Mouse (Mus musculus) heart, embryonic 15.5 days (tissue): ENCODE measurements around the gene Olfr316. TPM values are rescaled to one million over a fixed set of nuclear protein-coding genes. Genes with fewer than 3 reads are reported as not detected.

ENCODE experiments used
- polyA plus RNA-seq: library from polyadenylated mRNA; unstranded; fragments of >200 nt; fragmentation: Nextera tagmentation; extraction: Ambion mirVana; gene quantifications from 2 replicates; pipeline ENCODE4 v1.2.1, GENCODE M21; 2015

Olfr316 gene
- polyA plus RNA-seq, 1 experiment from 2014 or later = not detected

Other genes starting within 250 kb of the Olfr316 start
- gene Olfr330, start 217.9 kb upstream of the Olfr316 start, polyA plus RNA-seq = 0.11 TPM in 1 of 2 replicates, not detected in the other
- gene Olfr329-ps, start 206.3 kb upstream of the Olfr316 start, polyA plus RNA-seq = not detected in 2 replicates
- gene Olfr328, start 197.1 kb upstream of the Olfr316 start, polyA plus RNA-seq = not detected in 2 replicates
- 0.06 TPM in 1 of 2 replicates, not detected in the other for gene Olfr224, start 182.2 kb upstream of the Olfr316 start, polyA plus RNA-seq
- not detected in 2 replicates for gene Olfr325, start 175.0 kb upstream of the Olfr316 start, polyA plus RNA-seq
- not detected in 2 replicates for gene Olfr324, start 157.6 kb upstream of the Olfr316 start, polyA plus RNA-seq
- gene 2210407C18Rik, start 136.7 kb upstream of the Olfr316 start, polyA plus RNA-seq = not detected in 2 replicates
- gene Olfr323, start 122.2 kb upstream of the Olfr316 start, polyA plus RNA-seq = not detected in 2 replicates
- 0.16 and 0.44 TPM in 2 replicates for gene Trim58, start 112.3 kb upstream of the Olfr316 start, polyA plus RNA-seq
- not detected in 2 replicates for gene Olfr322, start 94.0 kb upstream of the Olfr316 start, polyA plus RNA-seq
- gene Olfr320, start 71.6 kb upstream of the Olfr316 start, polyA plus RNA-seq = not detected in 2 replicates
- not detected in 2 replicates for gene Olfr319, start 53.6 kb upstream of the Olfr316 start, polyA plus RNA-seq
- gene Olfr318, start 28.7 kb upstream of the Olfr316 start, polyA plus RNA-seq = not detected in 2 replicates
- not detected in 2 replicates for gene Olfr317, start 13.5 kb upstream of the Olfr316 start, polyA plus RNA-seq
- not detected in 2 replicates for gene Olfr315, start 20.5 kb downstream of the Olfr316 start, polyA plus RNA-seq
- not detected in 2 replicates for gene Olfr314, start 30.2 kb downstream of the Olfr316 start, polyA plus RNA-seq
- 0.62 and 1.1 TPM in 2 replicates for gene Fam183b, start 49.2 kb downstream of the Olfr316 start, polyA plus RNA-seq
- 0.14 TPM in 1 of 2 replicates, not detected in the other for gene Olfr313, start 62.3 kb downstream of the Olfr316 start, polyA plus RNA-seq
- gene Olfr312, start 76.5 kb downstream of the Olfr316 start, polyA plus RNA-seq = 0.11 and 0.16 TPM in 2 replicates
- 0.11 and 0.14 TPM in 2 replicates for gene Olfr311, start 86.5 kb downstream of the Olfr316 start, polyA plus RNA-seq
- gene Gm12258, start 94.4 kb downstream of the Olfr316 start, polyA plus RNA-seq = 3.8 and 4.6 TPM in 2 replicates
- gene 2810021J22Rik, start 114.5 kb downstream of the Olfr316 start, polyA plus RNA-seq = 3.2 and 4.7 TPM in 2 replicates
- gene Zfp39, start 151.5 kb downstream of the Olfr316 start, polyA plus RNA-seq = 3.1 and 4.4 TPM in 2 replicates
- 0.16 TPM in 1 of 2 replicates, not detected in the other for gene Btnl10, start 165.2 kb downstream of the Olfr316 start, polyA plus RNA-seq
- 170 and 210 TPM in 2 replicates for gene Rnf187, start 186.2 kb downstream of the Olfr316 start, polyA plus RNA-seq
- gene Hist3h2ba, start 196.2 kb downstream of the Olfr316 start, polyA plus RNA-seq = 18.0 and 18.3 TPM in 2 replicates
- gene Hist3h2a, start 202.0 kb downstream of the Olfr316 start, polyA plus RNA-seq = 30.4 and 34.7 TPM in 2 replicates
- 0.27 and 0.57 TPM in 2 replicates for gene Trim17, start 202.0 kb downstream of the Olfr316 start, polyA plus RNA-seq
- gene Trim11, start 225.4 kb downstream of the Olfr316 start, polyA plus RNA-seq = 26.9 and 34.6 TPM in 2 replicates